Mouse (Mus musculus) embryonic facial prominence, embryonic 11.5 days (tissue): ENCODE measurements around the gene Usp13. TPM values are rescaled to one million over a fixed set of nuclear protein-coding genes. Genes with fewer than 3 reads are reported as not detected.

ENCODE experiments used
- ATAC-seq: fragments of 200-750 bp; cut with Nextera tagmentation; replicated peaks from 2 replicates; pipeline ENCODE4 v1.8.0; 2017; ENCODE audit warnings: low read depth; ENCODE audit not compliant: insufficient number of reproducible peaks, low FRiP score, low TSS enrichment
- DNase-seq: peaks from one replicate; pipeline ENCODE4 v3.0.0-alpha.2; 2015; ENCODE audit warnings: low spot score
- H3K27ac ChIP-seq: fragments of 300-500 bp; sonication (generic); replicated peaks from 2 replicates; pipeline ENCODE4 v1.5.1; 2014; ENCODE audit warnings: mild to moderate bottlenecking, low read depth, low read length, control low read depth
- H3K27me3 ChIP-seq: fragments of 300-500 bp; sonication (generic); 2 replicates; pipeline ENCODE4 v1.6.1; 2014; ENCODE audit warnings: mild to moderate bottlenecking, low read length, moderate library complexity, mixed read lengths; ENCODE audit not compliant: control insufficient read depth, insufficient read depth
- H3K36me3 ChIP-seq: fragments of 300-500 bp; sonication (generic); replicated peaks from 2 replicates; pipeline ENCODE4 v1.6.1; 2014; ENCODE audit warnings: low read depth, mild to moderate bottlenecking, low read length, moderate library complexity, mixed read lengths; ENCODE audit not compliant: control insufficient read depth, insufficient read depth
- H3K4me1 ChIP-seq: fragments of 300-500 bp; sonication (generic); 2 replicates; pipeline ENCODE4 v1.6.1; 2014; ENCODE audit warnings: low read length, mixed read lengths; ENCODE audit not compliant: control insufficient read depth, insufficient read depth
- H3K4me2 ChIP-seq: fragments of 300-500 bp; sonication (generic); 2 replicates; pipeline ENCODE4 v1.6.1; 2014; ENCODE audit warnings: low read depth, mild to moderate bottlenecking, control low read depth, low read length, moderate library complexity
- H3K4me3 ChIP-seq: fragments of 300-500 bp; sonication (generic); 2 replicates; pipeline ENCODE4 v1.5.1; 2014; ENCODE audit warnings: low read depth, low read length, control low read depth
- H3K9ac ChIP-seq: fragments of 300-500 bp; sonication (generic); replicated peaks from 2 replicates; pipeline ENCODE4 v1.6.1; 2014; ENCODE audit warnings: mild to moderate bottlenecking, control low read depth, low read length
- H3K9me3 ChIP-seq: fragments of 300-500 bp; sonication (generic); replicated peaks from 2 replicates; pipeline ENCODE4 v1.6.1; 2016; ENCODE audit warnings: mild to moderate bottlenecking, low read length, inconsistent platforms, mixed read lengths; ENCODE audit not compliant: control insufficient read depth
- WGBS: fragments of 180-500 bp; shearing (Covaris S2); extraction: QIAGEN DNeasy Blood & Tissue Kit; methylation state at CpG from one replicate; pipeline ENCODE4 v1.1.7; 2014; 5-methylcytosine and 5-hydroxymethylcytosine counted together
- polyA plus RNA-seq: library from polyadenylated mRNA; unstranded; fragments of >200 nt; fragmentation: Nextera tagmentation; extraction: Ambion mirVana; gene quantifications from 2 replicates; pipeline ENCODE4 v1.2.1, GENCODE M21; 2014

The Usp13 gene
- polyA plus RNA-seq, 1 experiment from 2014 or later, result 4.6 TPM

DNA sequence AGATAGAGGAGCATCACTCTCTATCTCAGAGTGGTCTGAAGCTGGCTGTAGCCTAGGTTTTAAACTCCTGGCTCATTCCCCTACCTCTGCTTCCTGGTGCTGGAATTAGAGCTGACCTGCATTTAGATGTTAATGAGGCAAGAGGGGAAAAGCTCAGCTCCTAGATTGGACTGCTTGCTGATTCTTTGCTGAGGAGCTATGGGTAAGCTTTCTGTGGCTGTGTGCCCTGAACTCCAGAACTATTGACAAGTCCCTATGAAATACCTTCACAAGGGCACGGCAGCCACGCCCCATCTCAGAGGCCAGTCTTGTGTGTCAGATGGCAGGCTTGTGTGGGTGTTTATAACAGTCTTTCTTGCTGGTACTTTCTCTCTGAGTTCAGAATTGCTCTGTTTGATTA is 16.5 kb downstream of the Usp13 start:
- H3K9ac ChIP-seq, result no peak overlapping the region
- no peaks in the 10 kb centered on the region for H3K27me3 ChIP-seq
- no peak for ATAC-seq
- H3K4me3 ChIP-seq, result no peak overlapping the region
- H3K27ac ChIP-seq, result no peak overlapping the region
- H3K36me3 ChIP-seq, result no peaks in the 10 kb centered on the region
- no peak overlapping the region for H3K4me2 ChIP-seq
- WGBS, result 60% methylated on average over 2 of the region's 2 CpGs
- DNase-seq, result no peak
- no peaks in the 10 kb centered on the region for H3K4me1 ChIP-seq
- no peaks in the 10 kb centered on the region for H3K9me3 ChIP-seq

DNA sequence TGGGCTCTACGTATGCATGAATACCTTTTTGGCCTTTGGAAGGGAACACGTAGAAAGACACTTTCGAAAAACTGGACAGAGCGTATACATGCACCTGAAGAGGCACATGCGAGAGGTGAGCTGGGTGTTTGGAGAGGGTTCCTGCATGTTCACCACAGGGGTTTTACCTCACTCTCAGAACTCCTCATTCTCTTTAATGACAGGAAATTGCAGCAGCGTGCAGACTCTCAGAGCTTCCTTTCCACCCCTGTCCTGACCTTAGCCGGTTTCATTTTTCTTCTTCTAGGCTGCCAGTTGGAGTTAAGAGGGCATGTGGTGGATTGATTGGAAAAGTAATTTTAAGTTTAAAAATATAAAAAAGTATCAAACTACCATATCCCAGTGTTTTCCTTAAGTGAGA is 20.5 kb downstream of the Usp13 start:
- Histone ChIP-seq H3K27ac (no peak overlapping the region), H3K9ac (no peak overlapping the region), H3K4me1 (no peaks in the 10 kb centered on the region), H3K4me2 (no peak overlapping the region), H3K27me3 (no peaks in the 10 kb centered on the region), H3K9me3 (no peaks in the 10 kb centered on the region), H3K4me3 (no peak overlapping the region), H3K36me3 (no peaks in the 10 kb centered on the region)
- WGBS, result 79% methylated on average over 7 of the region's 7 CpGs
- DNase-seq (no peak), ATAC-seq (no peak)

DNA sequence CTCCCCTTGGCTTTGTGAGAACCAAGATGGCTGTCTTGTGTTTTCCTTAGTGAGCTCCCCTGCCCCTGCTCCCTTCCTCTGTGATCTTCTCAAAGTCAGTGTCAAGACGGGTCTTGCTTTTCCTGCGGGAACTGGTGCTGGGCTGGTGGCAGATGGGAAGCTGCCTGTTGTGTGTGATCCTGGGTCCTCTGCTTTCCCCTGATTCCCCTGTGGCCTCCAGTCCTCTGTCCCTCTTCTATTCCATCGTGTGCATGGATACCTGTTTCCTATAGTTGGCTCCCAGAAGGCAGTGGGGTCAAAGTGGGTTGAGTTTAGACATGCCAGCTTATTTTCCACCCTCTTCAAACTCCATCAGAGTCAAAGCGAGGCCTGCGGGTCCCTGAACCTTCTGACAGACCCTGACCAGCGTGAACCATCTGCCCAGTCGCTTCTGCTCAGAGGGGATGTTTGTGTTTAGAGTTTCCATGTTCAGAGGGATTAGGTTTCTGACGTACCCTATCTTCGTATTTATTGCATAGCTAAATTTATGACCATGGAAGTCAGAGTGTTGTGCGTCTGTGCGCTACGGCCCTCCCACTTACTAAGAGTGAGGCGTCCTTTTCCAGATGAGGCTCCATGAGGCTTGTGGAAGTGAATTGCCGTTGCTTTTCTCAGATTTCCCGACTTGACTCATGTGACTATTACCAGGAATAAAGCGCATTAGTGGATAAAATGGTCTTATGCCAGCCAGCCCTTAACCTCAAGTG is 39.2 kb downstream of the Usp13 start:
- no peak overlapping the region for H3K4me3 ChIP-seq
- H3K27ac ChIP-seq, result no peak overlapping the region
- ATAC-seq (no peak), DNase-seq (no peak)
- no peak overlapping the region for H3K9ac ChIP-seq
- no peaks in the 10 kb centered on the region for H3K9me3 ChIP-seq
- H3K36me3 ChIP-seq, result no peaks in the 10 kb centered on the region
- no peaks in the 10 kb centered on the region for H3K4me1 ChIP-seq
- H3K27me3 ChIP-seq, result no peaks in the 10 kb centered on the region
- 84% methylated on average over 16 of the region's 16 CpGs for WGBS
- H3K4me2 ChIP-seq, result no peak overlapping the region

DNA sequence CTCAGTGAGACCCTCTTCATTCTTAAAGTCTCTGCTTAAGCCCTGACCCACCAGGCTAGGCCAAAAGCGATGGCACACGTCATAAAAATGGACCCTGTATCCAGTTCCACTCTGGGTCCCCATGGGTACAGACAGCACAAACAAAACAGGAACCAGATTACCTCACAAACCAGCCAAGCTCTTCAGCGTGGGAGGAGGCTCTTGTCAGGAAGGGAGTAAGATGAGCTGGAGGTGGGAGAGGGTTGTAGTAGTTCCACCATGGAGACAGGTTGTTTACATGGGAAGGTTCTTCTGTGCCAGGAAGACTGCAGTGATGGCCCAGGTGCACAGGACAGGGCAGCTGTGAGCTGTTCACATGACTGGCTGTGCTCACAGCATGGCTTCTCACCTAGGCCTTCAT is 53.7 kb downstream of the Usp13 start:
- 94% methylated on average over 3 of the region's 3 CpGs for WGBS
- DNase-seq, result no peak
- Histone ChIP-seq H3K36me3 (no peaks in the 10 kb centered on the region), H3K27me3 (no peaks in the 10 kb centered on the region), H3K9me3 (no peaks in the 10 kb centered on the region), H3K4me1 (no peaks in the 10 kb centered on the region), H3K4me2 (no peak overlapping the region), H3K27ac (no peak overlapping the region), H3K9ac (no peak overlapping the region), H3K4me3 (no peak overlapping the region)
- no peak for ATAC-seq

DNA sequence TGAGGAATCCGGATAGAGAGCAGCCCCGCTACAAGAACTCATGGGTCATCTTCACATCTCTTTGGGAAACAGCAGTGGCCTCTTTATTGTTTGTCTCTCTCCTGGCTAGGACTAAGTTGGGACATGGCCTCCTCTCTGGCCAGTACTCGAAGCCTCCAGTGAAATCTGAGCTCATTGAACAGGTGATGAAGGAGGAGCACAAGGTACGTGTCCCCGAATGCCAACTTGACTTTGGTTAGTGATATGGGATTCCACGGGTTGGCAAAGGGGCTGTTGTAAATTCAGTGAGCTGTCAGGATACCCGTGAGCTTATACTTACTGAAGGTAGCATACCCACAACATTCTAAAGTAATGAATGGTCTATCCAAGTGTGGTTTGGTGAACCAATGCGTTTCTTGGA is 69.0 kb downstream of the Usp13 start:
- WGBS, result 93% methylated on average over 8 of the region's 8 CpGs
- DNase-seq (no peak), ATAC-seq (no peak)
- no peak overlapping the region for H3K27ac ChIP-seq
- H3K9me3 ChIP-seq, result no peaks in the 10 kb centered on the region
- no peaks in the 10 kb centered on the region; the same call in 1 of the 2 replicates for H3K36me3 ChIP-seq
- no peak overlapping the region for H3K9ac ChIP-seq
- H3K4me1 ChIP-seq, result no peaks in the 10 kb centered on the region
- H3K4me2 ChIP-seq, result no peak overlapping the region
- H3K4me3 ChIP-seq, result no peak overlapping the region
- no peaks in the 10 kb centered on the region for H3K27me3 ChIP-seq

DNA sequence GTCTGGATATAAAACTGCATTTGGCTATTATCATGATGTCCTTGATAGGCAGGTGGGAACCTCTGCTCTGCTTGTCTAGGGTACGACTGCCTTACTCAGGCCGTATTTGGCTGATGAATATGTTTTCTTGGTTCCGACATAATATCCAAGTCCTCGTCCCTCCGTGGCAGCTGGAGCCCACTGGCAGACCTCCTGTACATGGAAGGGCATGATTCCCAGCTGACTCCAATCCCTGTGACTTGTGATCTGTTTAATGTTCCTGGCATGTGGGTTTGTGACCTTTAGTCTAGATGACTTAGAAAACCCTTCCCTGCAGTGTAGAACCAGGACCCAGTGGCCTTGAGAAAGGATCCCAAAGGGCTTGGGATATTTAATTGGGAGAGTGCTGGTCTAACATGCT is 71.5 kb downstream of the Usp13 start:
- no peak overlapping the region for H3K27ac ChIP-seq
- no peak for ATAC-seq
- no peaks in the 10 kb centered on the region for H3K4me1 ChIP-seq
- H3K36me3 ChIP-seq, result no peaks in the 10 kb centered on the region
- 89% methylated on average over 5 of the region's 5 CpGs for WGBS
- H3K4me2 ChIP-seq, result no peak overlapping the region
- no peak for DNase-seq
- no peak overlapping the region for H3K9ac ChIP-seq
- no peaks in the 10 kb centered on the region for H3K27me3 ChIP-seq
- H3K4me3 ChIP-seq, result no peak overlapping the region
- no peaks in the 10 kb centered on the region for H3K9me3 ChIP-seq

DNA sequence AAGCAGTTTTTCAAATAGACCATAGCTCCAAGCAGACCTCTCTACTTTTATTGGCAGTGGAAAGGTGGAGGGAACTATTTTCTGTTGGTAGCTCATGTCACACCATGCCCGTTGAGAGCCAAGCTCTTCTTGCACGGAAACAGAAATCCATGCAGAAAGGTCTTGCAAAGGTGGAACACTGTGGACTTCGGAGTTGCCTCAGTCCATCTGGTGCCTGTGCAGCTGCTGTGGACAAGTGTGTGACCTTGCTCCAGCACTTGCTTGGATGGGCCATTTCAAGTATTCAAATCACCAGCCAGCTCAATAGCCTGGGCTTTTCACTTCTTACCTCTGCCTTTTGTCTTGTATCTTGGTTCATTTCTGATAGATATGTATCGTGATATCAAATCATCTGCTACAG is 72.8 kb downstream of the Usp13 start:
- no peak overlapping the region for H3K4me2 ChIP-seq
- no peak for DNase-seq
- no peak for ATAC-seq
- H3K9me3 ChIP-seq, result no peaks in the 10 kb centered on the region
- no peaks in the 10 kb centered on the region for H3K27me3 ChIP-seq
- WGBS, result 97% methylated on average over 4 of the region's 4 CpGs
- no peak overlapping the region for H3K4me3 ChIP-seq
- no peak overlapping the region for H3K9ac ChIP-seq
- H3K4me1 ChIP-seq, result no peaks in the 10 kb centered on the region
- H3K27ac ChIP-seq, result no peak overlapping the region
- no peaks in the 10 kb centered on the region for H3K36me3 ChIP-seq

DNA sequence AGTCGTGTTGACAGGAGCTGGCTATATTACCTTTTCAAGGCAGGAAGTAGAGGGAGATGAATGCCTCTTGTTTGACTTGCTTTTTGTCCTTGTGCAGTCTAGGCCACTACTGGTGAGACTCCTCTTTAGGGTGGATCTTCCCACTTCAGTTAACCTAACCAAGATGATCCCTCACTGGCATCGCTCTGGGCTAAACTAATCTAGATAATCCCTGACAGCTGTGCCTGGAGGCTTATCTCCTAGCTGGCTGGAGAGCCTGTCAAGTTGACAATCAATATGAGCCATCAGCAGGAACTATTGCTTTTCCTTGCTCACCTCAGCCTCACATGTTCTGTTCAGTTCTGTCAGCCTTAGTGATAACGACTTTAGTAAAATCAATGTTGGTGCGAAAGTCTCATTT is 86.1 kb downstream of the Usp13 start:
- no peaks in the 10 kb centered on the region for H3K36me3 ChIP-seq
- no peak for ATAC-seq
- no peak overlapping the region for H3K4me3 ChIP-seq
- H3K27me3 ChIP-seq, result no peaks in the 10 kb centered on the region
- H3K9ac ChIP-seq, result no peak overlapping the region
- H3K4me1 ChIP-seq, result no peaks in the 10 kb centered on the region
- no peak overlapping the region for H3K27ac ChIP-seq
- WGBS, result 39% methylated on average over 4 of the region's 4 CpGs
- H3K4me2 ChIP-seq, result no peak overlapping the region
- no peaks in the 10 kb centered on the region for H3K9me3 ChIP-seq
- DNase-seq, result no peak
